Mouse (Mus musculus) liver, embryonic 14.5 days (tissue): ENCODE measurements around the gene Bzw2. TPM values are rescaled to one million over a fixed set of nuclear protein-coding genes. Genes with fewer than 3 reads are reported as not detected.

Source experiments
- ATAC-seq: fragments of 200-750 bp; cut with Nextera tagmentation; 2 replicates; pipeline ENCODE4 v1.8.0; 2017; ENCODE audit warnings: moderate number of reproducible peaks, mild to moderate bottlenecking, moderate library complexity; ENCODE audit not compliant: insufficient read depth
- DNase-seq, 3 experiments: peaks; one replicate each; pipeline ENCODE4 v3.0.0-alpha.2; 2012 to 2013; ENCODE audit warnings: low read depth in 3 of 3, low spot score in 3 of 3
- H3K27ac ChIP-seq: fragments of 300-500 bp; sonication (generic); 2 replicates; pipeline ENCODE4 v1.5.1; 2014; ENCODE audit warnings: moderate library complexity, mild to moderate bottlenecking, control low read depth, inconsistent platforms
- H3K27me3 ChIP-seq: fragments of 300-500 bp; sonication (generic); 2 replicates; pipeline ENCODE4 v1.6.1; 2014; ENCODE audit warnings: mild to moderate bottlenecking, low read length, moderate library complexity; ENCODE audit not compliant: control insufficient read depth, insufficient read depth
- H3K36me3 ChIP-seq: fragments of 300-500 bp; sonication (generic); replicated peaks from 2 replicates; pipeline ENCODE4 v1.6.1; 2014; ENCODE audit warnings: low read depth; ENCODE audit not compliant: control insufficient read depth, insufficient read depth
- H3K4me1 ChIP-seq, 2 experiments: fragments of 200-500 bp in 1 of 2; fragments of 300-500 bp in 1 of 2; sonication (generic) in 1 of 2; replicated peaks; 2 replicates each; pipeline ENCODE4 v1.6.1; 2012 to 2014; ENCODE audit warnings: antibody characterized with exemption in 1 of 2, inconsistent platforms in 1 of 2, low read length in 1 of 2; ENCODE audit not compliant: control insufficient read depth in 2 of 2, insufficient read depth in 2 of 2
- H3K4me2 ChIP-seq: fragments of 300-500 bp; sonication (generic); 2 replicates; pipeline ENCODE4 v1.6.1; 2014; ENCODE audit warnings: low read depth, mild to moderate bottlenecking, control low read depth, moderate library complexity
- H3K4me3 ChIP-seq, 2 experiments: fragments of 200-500 bp in 1 of 2; fragments of 300-500 bp in 1 of 2; sonication (generic) in 1 of 2; 2 replicates each; pipeline ENCODE4 v1.5.1; 2012 to 2014; ENCODE audit warnings: low read depth in 2 of 2, low read length in 2 of 2, mild to moderate bottlenecking in 2 of 2, control low read depth in 1 of 2, inconsistent platforms in 1 of 2, moderate library complexity in 1 of 2; ENCODE audit not compliant: insufficient read depth in 1 of 2
- H3K9ac ChIP-seq: fragments of 300-500 bp; sonication (generic); replicated peaks from 2 replicates; pipeline ENCODE4 v1.6.1; 2014; ENCODE audit warnings: mild to moderate bottlenecking, control low read depth, moderate library complexity
- H3K9me3 ChIP-seq: fragments of 300-500 bp; sonication (generic); 2 replicates; pipeline ENCODE4 v1.6.1; 2016; ENCODE audit warnings: low read length, mixed read lengths; ENCODE audit not compliant: control insufficient read depth
- CTCF ChIP-seq: IDR thresholded peaks from 2 replicates; pipeline ENCODE4 v1.5.1; 2016; ENCODE audit warnings: antibody characterized with exemption, low read depth, control low read depth
- EP300 ChIP-seq: IDR thresholded peaks from 2 replicates; pipeline ENCODE4 v1.6.1; 2016; ENCODE audit warnings: antibody characterized with exemption, low read depth
- WGBS: fragments of 180-500 bp; shearing (Covaris S2); extraction: QIAGEN DNeasy Blood & Tissue Kit; methylation state at CpG from one replicate; pipeline ENCODE4 v1.1.7; 2014; ENCODE audit not compliant: insufficient replicate concordance; 5-methylcytosine and 5-hydroxymethylcytosine counted together
- polyA plus RNA-seq, 2 experiments: library from polyadenylated mRNA; depleted of rRNA in 1 of 2; stranded (reverse) in 1 of 2; unstranded in 1 of 2; fragments of >200 nt; fragmentation: Nextera tagmentation in 1 of 2; extraction: Ambion mirVana in 1 of 2; gene quantifications; 2 replicates each; pipeline versions ENCODE4 v1.2.1 to v1.2.3; 2012 to 2014

Gene Bzw2
- polyA plus RNA-seq, 2 experiments = 27.2 to 50.3 TPM

GRCm38 (mm10) chr12:36065911-36066310 is 92.0 kb downstream of the Bzw2 start:
- ATAC-seq = no peak
- H3K4me1 ChIP-seq = no peaks in the 10 kb centered on the region; a peak in 1 of 4 replicates
- WGBS = 48% methylated on average over 1 of the region's 1 CpGs

GRCm38 (mm10) chr12:36057699-36058098 is 100.2 kb downstream of the Bzw2 start:
- DNase-seq (no peak), ATAC-seq (no peak)
- H3K9ac ChIP-seq = no peak overlapping the region
- no peak overlapping the region for H3K4me3 ChIP-seq
- TF ChIP-seq CTCF = no peak
- TF ChIP-seq EP300 = no peak
- no peaks in the 10 kb centered on the region for H3K9me3 ChIP-seq
- WGBS = 18% methylated on average over 2 of the region's 2 CpGs
- no peak overlapping the region for H3K4me2 ChIP-seq
- no peaks in the 10 kb centered on the region; a peak in 1 of 4 replicates for H3K4me1 ChIP-seq
- H3K36me3 ChIP-seq = no peaks in the 10 kb centered on the region
- no peaks in the 10 kb centered on the region for H3K27me3 ChIP-seq
- H3K27ac ChIP-seq = no peak overlapping the region

More at GRCm38 (mm10) chr12:36065911-36066310, 92.0 kb downstream of the Bzw2 start:
- Histone ChIP-seq H3K4me3 (no peak overlapping the region), H3K27ac (no peak overlapping the region), H3K27me3 (no peaks in the 10 kb centered on the region), H3K36me3 (no peaks in the 10 kb centered on the region), H3K4me2 (no peak overlapping the region), H3K9me3 (no peaks in the 10 kb centered on the region), H3K9ac (no peak overlapping the region)
- TF ChIP-seq EP300 (no peak), CTCF (no peak)
- DNase-seq = no peak

- Histone ChIP-seq H3K36me3 (no peaks in the 10 kb centered on the region), H3K9me3 (no peaks in the 10 kb centered on the region), H3K4me2 (no peak overlapping the region), H3K27me3 (no peaks in the 10 kb centered on the region), H3K4me1 (peaks cover 0 to 7% of the 10 kb centered on the region in 2 experiments; a peak in 1 of 4 replicates), H3K4me3 (no peak overlapping the region), H3K27ac (no peak overlapping the region), H3K9ac (no peak overlapping the region)
- TF ChIP-seq CTCF (no peak), EP300 (no peak)
- ATAC-seq = no peak
- DNase-seq = no peak
- WGBS = 56% methylated on average over 1 of the region's 1 CpGs
Measured at GRCm38 (mm10) chr12:36050276-36050675, 107.6 kb downstream of the Bzw2 start.

DNA sequence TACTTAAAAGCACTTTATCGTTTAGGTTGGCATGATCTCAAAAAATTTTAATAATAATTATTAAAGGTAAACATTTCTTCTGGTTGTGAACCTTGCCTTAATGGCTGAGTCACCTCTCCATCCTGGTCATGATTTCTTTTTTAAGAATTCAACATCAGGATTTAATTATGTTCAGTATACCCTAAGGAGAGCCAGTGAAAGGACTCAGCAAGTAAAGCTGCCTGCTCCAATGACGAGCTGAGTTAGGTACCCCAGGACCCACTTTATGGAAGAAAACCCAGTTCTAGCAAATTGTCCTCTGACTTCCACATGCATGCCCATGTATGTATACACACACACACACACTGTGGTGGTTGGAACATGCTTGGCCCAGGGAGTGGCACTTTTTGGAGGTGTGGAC is 110.3 kb downstream of the Bzw2 start:
- H3K9me3 ChIP-seq = no peaks in the 10 kb centered on the region
- peaks cover 0 to 7% of the 10 kb centered on the region in 2 experiments; a peak in 1 of 4 replicates for H3K4me1 ChIP-seq
- DNase-seq (no peak), ATAC-seq (no peak)
- H3K4me3 ChIP-seq = no peak overlapping the region
- 63% methylated on average over 2 of the region's 2 CpGs for WGBS
- H3K4me2 ChIP-seq = no peak overlapping the region
- TF ChIP-seq EP300 = no peak
- TF ChIP-seq CTCF = no peak
- no peak overlapping the region for H3K27ac ChIP-seq
- H3K9ac ChIP-seq = no peak overlapping the region
- H3K27me3 ChIP-seq = no peaks in the 10 kb centered on the region
- no peaks in the 10 kb centered on the region for H3K36me3 ChIP-seq

- no peak for TF ChIP-seq EP300
- TF ChIP-seq CTCF = no peak
- Histone ChIP-seq H3K27ac (no peak overlapping the region), H3K36me3 (no peaks in the 10 kb centered on the region), H3K4me3 (no peak overlapping the region), H3K9ac (no peak overlapping the region), H3K9me3 (no peaks in the 10 kb centered on the region), H3K4me2 (no peak overlapping the region), H3K27me3 (no peaks in the 10 kb centered on the region), H3K4me1 (peaks cover 0 to 8% of the 10 kb centered on the region in 2 experiments; a peak in 3 of 4 replicates)
- ATAC-seq (no peak), DNase-seq (no peak)
- WGBS = 3% methylated on average over 5 of the region's 5 CpGs
Measured at GRCm38 (mm10) chr12:36046196-36046595, 111.7 kb downstream of the Bzw2 start.
